Mouse (Mus musculus) E14TG2a.4 (cell line): Measurements from ENCODE around the gene Pdcl3.

Source experiments
- CTCF ChIP-seq: conservative IDR thresholded peaks from 2 replicates; pipeline ENCODE4 v1.5.1; 2014; ENCODE audit warnings: low read length
- POU5F1 ChIP-seq: IDR thresholded peaks from 2 replicates; pipeline ENCODE4 v1.6.1; 2014; ENCODE audit warnings: low read length, borderline replicate concordance

DNA sequence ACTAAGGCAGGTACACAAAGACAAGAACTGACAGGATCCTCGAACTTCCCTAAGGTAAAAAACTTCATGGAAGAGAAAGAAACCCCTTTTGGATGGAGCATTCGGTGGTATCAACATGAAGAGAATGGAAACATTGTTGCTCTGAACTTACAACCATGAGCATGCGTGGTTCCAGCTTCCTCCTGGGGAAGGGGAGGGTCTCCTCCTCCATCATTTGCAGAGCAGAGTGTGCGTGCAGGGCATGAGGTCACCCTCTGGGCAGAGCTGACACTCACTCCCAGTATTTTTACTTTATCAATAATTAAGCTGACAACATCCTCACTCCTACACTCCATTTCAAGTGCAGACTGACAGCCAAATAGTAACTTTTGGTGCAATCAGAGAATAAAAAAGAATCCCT is 32.5 kb downstream of the Pdcl3 start:
- TF ChIP-seq CTCF (no peak), POU5F1 (no peak)
